ENCODE assay signal across 1 mouse cellular context in genomic region chr6:28857198-28858180, GRCm38 (mm10).
TF ChIP-seq lines count a peak whose summit lies in the region.

No protein-coding gene starts in this region.

TF ChIP-seq in MEL, 35 proteins besides CTCF, POLR2A, EP300 and RAD21 (continued from another document):
- TF ChIP-seq ZC3H11A (IDR thresholded peaks at IDR 0.05; ENCODE audit: low read depth, low read length) (no peak), BHLHE40 (IDR thresholded peaks at IDR 0.05; ENCODE audit: borderline replicate concordance, low read depth, low read length) (no peak), E2F4 (IDR thresholded peaks at IDR 0.05; ENCODE audit: borderline replicate concordance, low read depth, low read length) (no peak), CHD2 (IDR thresholded peaks at IDR 0.05; ENCODE audit: low read length) (no peak), GATA1 (IDR thresholded peaks at IDR 0.05; ENCODE audit: low read depth, low read length) (peak; percentile 92), TAL1 (IDR thresholded peaks at IDR 0.05; ENCODE audit: low read length) (peak; percentile 88), NELFE (IDR thresholded peaks at IDR 0.05; ENCODE audit: low read depth, low read length) (no peak), MAZ (IDR thresholded peaks at IDR 0.05; ENCODE audit: low read depth, low read length) (no peak), TCF12 (IDR thresholded peaks at IDR 0.05; ENCODE audit: low read depth, low read length) (peak; percentile 85), MAX (IDR thresholded peaks at IDR 0.05; ENCODE audit: low read length) (no peak), ELF1 (IDR thresholded peaks at IDR 0.05; ENCODE audit: low read depth, low read length) (no peak), MAFK (IDR thresholded peaks at IDR 0.05; ENCODE audit: borderline replicate concordance, low read depth, low read length) (no peak), ZKSCAN1 (IDR thresholded peaks at IDR 0.05; ENCODE audit: low read depth, low read length) (no peak), MYC (IDR thresholded peaks at IDR 0.05; ENCODE audit: low read depth, low read length) (no peak), MYB (IDR thresholded peaks at IDR 0.05; ENCODE audit: low read depth, low read length) (no peak), HCFC1 (IDR thresholded peaks at IDR 0.05; ENCODE audit: low read depth, low read length) (no peak), USF1 (IDR thresholded peaks at IDR 0.05; ENCODE audit: low read depth, low read length) (no peak), USF2 (IDR thresholded peaks at IDR 0.05; ENCODE audit: borderline replicate concordance in 1 of 2, insufficient read depth in 1 of 2, low read depth in 1 of 2, low read length in 2 of 2) (no peak)
TF ChIP-seq in MEL: peak in this region for 7.
